ENCODE assay signal across 25 mouse cellular contexts in the genomic region with DNA sequence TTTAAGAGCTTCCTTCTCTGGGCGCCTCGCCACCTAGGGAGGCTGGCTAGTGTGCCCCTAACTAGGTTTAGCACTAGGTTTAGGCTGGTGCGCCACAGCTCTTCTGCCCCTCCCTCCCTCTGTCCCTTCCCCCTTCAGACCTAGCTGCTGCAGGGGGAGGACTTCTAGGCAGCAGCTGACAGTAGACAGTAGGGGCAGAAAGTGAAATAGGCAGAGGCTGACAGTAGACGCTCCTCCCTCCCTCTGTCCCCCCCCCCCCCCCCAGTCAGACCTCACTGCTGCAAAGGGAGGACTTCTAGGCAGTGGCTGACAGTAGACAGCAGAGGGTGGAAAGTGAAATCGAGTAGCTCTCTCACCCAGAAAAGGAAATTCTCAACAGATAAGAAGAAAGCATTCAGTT. TPM values are rescaled to one million over a fixed set of nuclear protein-coding genes. Genes with fewer than 3 reads are reported as not detected.
DNase-seq lines count a peak whose midpoint lies in the region; ATAC-seq lines count a peak whose summit lies in the region.
"Had no signal": no experiment of that assay in that cellular context is flagged by ENCODE, and none has a peak within 500 bp of the region (broad histone marks: within the 10 kb centered on the region; RNA-seq: fewer than 3 reads in every experiment).

No protein-coding gene starts in this region.

- ATAC-seq in CD4-positive, CD25-positive, alpha-beta regulatory T cell, adult 4 months = peak; percentile 59
- peak; percentile 25 for ATAC-seq in megakaryocyte progenitor cell, adult 5-6 weeks (replicated peaks; ENCODE audit: poor library complexity)
- no peak for ATAC-seq in erythroblast, adult 5-6 weeks (replicated peaks; ENCODE audit: low FRiP score, poor library complexity, severe bottlenecking)
- ATAC-seq: forebrain, embryonic 14.5 days; liver, postnatal 0 days; midbrain, embryonic 13.5 days had no signal

- DNase-seq in CD4-positive helper T cell, adult 2 months (ENCODE audit: low read depth, low spot score) = peak; percentile 79
- DNase-seq in thymus, postnatal 14 days = peak; percentile 44
- DNase-seq in urinary bladder, postnatal 10 days (ENCODE audit: low spot score) = no peak
- no peak for DNase-seq in left cerebral cortex, adult 9 months (ENCODE audit: low spot score in 2 of 2)
- DNase-seq: cerebellum, adult 9-11 months; embryo, embryonic 11 days; gastrocnemius, postnatal 36 days; kidney, adult 18-20 months; kidney, postnatal 25 days; liver, postnatal 0 days; lung, postnatal 36 days; spleen, adult 18-20 months had no signal

RNA-seq across cellular contexts. Expression of gene Rpp21, which starts 28.8 kb away (rescaled TPM):
- polyA plus RNA-seq in CD4-positive, CD25-positive, alpha-beta regulatory T cell, adult 4 months (2017; shearing (Covaris generic)) = 100 to 1,000 TPM; 191 to 211 TPM
- 48.6 and 56.3 TPM in 2 replicates for total RNA-seq in megakaryocyte progenitor cell, adult 5-6 weeks (2015)
- total RNA-seq in megakaryocyte progenitor cell, adult 5-6 weeks (2017) = 25.9 and 50.6 TPM in 2 replicates
- 12.3 and 23.6 TPM in 2 replicates for total RNA-seq in erythroblast, adult 5-6 weeks (2015; ENCODE audit: low replicate concordance)
- 4.8 and 5.4 TPM in 2 replicates for total RNA-seq in erythroblast, adult 5-6 weeks (2017; ENCODE audit: low replicate concordance)

RNA-seq across cellular contexts. Expression of gene H2-T3, which starts 39.0 kb away (rescaled TPM):
- 1 to 10 TPM in 1 of 2 experiments, under 1 TPM in 1; 0.95 to 1.3 TPM for polyA plus RNA-seq in CD4-positive, CD25-positive, alpha-beta regulatory T cell, adult 4 months (2017; shearing (Covaris generic))
- total RNA-seq in megakaryocyte progenitor cell, adult 5-6 weeks (2015) = not detected in 2 replicates
- not detected in 2 replicates for total RNA-seq in megakaryocyte progenitor cell, adult 5-6 weeks (2017)
- not detected in 2 replicates for total RNA-seq in erythroblast, adult 5-6 weeks (2015; ENCODE audit: low replicate concordance)
- not detected in 2 replicates for total RNA-seq in erythroblast, adult 5-6 weeks (2017; ENCODE audit: low replicate concordance)
- total RNA-seq: heart, postnatal 25 days; left cerebral cortex, postnatal 14 days had no signal
- polyA plus RNA-seq: embryonic facial prominence, embryonic 15.5 days; forebrain, embryonic 14.5 days; heart, embryonic 12.5 days; hindbrain, embryonic 15.5 days; limb, embryonic 14.5 days; liver, postnatal 0 days; midbrain, embryonic 13.5 days had no signal

RNA-seq across cellular contexts. Expression of gene Trim39, which starts 43.0 kb away (rescaled TPM):
- polyA plus RNA-seq in CD4-positive, CD25-positive, alpha-beta regulatory T cell, adult 4 months (2017; shearing (Covaris generic)) = 10 to 100 TPM; 17.2 to 25.9 TPM
- total RNA-seq in megakaryocyte progenitor cell, adult 5-6 weeks (2015) = 13.2 and 14.1 TPM in 2 replicates
- total RNA-seq in megakaryocyte progenitor cell, adult 5-6 weeks (2017) = 15.3 and 16.3 TPM in 2 replicates
- 5.8 and 8.2 TPM in 2 replicates for total RNA-seq in erythroblast, adult 5-6 weeks (2015; ENCODE audit: low replicate concordance)
- total RNA-seq in erythroblast, adult 5-6 weeks (2017; ENCODE audit: low replicate concordance) = 9.0 and 21.3 TPM in 2 replicates

RNA-seq across cellular contexts. Expression of gene H2-M10.2, which starts 57.2 kb away (rescaled TPM):
- under 1 TPM in 1 of 2 experiments, not detected in 1; 0.39 TPM for polyA plus RNA-seq in CD4-positive, CD25-positive, alpha-beta regulatory T cell, adult 4 months (2017; shearing (Covaris generic))
- total RNA-seq in megakaryocyte progenitor cell, adult 5-6 weeks (2015) = not detected in 2 replicates
- total RNA-seq in megakaryocyte progenitor cell, adult 5-6 weeks (2017) = not detected in 2 replicates
- not detected in 2 replicates for total RNA-seq in erythroblast, adult 5-6 weeks (2015; ENCODE audit: low replicate concordance)
- total RNA-seq in erythroblast, adult 5-6 weeks (2017; ENCODE audit: low replicate concordance) = not detected in 2 replicates
- total RNA-seq: gastrocnemius, postnatal 36 days; heart, postnatal 25 days; left cerebral cortex, postnatal 14 days had no signal
- polyA plus RNA-seq: embryonic facial prominence, embryonic 15.5 days; forebrain, embryonic 14.5 days; heart, embryonic 12.5 days; hindbrain, embryonic 15.5 days; limb, embryonic 14.5 days; liver, postnatal 0 days; stomach, embryonic 16.5 days; urinary bladder, adult 2 months had no signal

Comparison
In these comparisons a context has a peak if more than half of its experiments do, and no peak if none do; other contexts are left out.
1. DNase-seq: peak in CD4-positive helper T cell, adult 2 months (single experiment) and thymus, postnatal 14 days (single experiment); none in urinary bladder, postnatal 10 days (single experiment) and left cerebral cortex, adult 9 months (0 of 2).